Mouse (Mus musculus) CH12.LX (cell line): ENCODE data around the gene E130208F15Rik. TPM values are rescaled to one million over a fixed set of nuclear protein-coding genes. Genes with fewer than 3 reads are reported as not detected.

ENCODE experiments used
- DNase-seq: peaks from one replicate; pipeline ENCODE4 v3.0.0-alpha.2; 2013; ENCODE audit errors: extremely low read depth
- H3K27ac ChIP-seq: 2 replicates; pipeline ENCODE4 v1.5.1; 2012; ENCODE audit warnings: low read depth, mild to moderate bottlenecking, control low read depth, moderate library complexity; ENCODE audit not compliant: insufficient read depth
- H3K27me3 ChIP-seq: replicated peaks from 2 replicates; pipeline ENCODE3; 2012; ENCODE audit warnings: inconsistent platforms
- H3K36me3 ChIP-seq, 2 experiments: replicated peaks in 1 of 2; 2 replicates each; pipeline versions ENCODE3 to v1.6.1; 2012; ENCODE audit warnings: inconsistent platforms in 1 of 2, low read length in 1 of 2, mild to moderate bottlenecking in 1 of 2, mixed read lengths in 1 of 2, moderate library complexity in 1 of 2; ENCODE audit not compliant: control insufficient read depth in 1 of 2, insufficient read depth in 1 of 2
- H3K4me1 ChIP-seq, 2 experiments: 2 replicates each; pipeline ENCODE4 v1.6.1; 2012; ENCODE audit warnings: inconsistent platforms in 1 of 2, moderate library complexity in 1 of 2; ENCODE audit not compliant: insufficient read depth in 2 of 2, control insufficient read depth in 1 of 2
- H3K4me2 ChIP-seq: 2 replicates; pipeline ENCODE4 v1.6.1; 2012; ENCODE audit warnings: low read depth, mild to moderate bottlenecking, control low read depth; ENCODE audit not compliant: poor library complexity, insufficient read depth, severe bottlenecking
- H3K4me3 ChIP-seq, 3 experiments: fragments of 150-350 bp in 1 of 3; sonication (generic) in 1 of 3; replicated peaks in 1 of 3; 2 replicates each; pipeline versions ENCODE3 to v1.5.1; 2011 to 2012; ENCODE audit warnings: low read depth in 2 of 3, low read length in 2 of 3, mild to moderate bottlenecking in 2 of 3, moderate library complexity in 2 of 3, control low read depth in 1 of 3, improper control_type of control experiment in 1 of 3, inconsistent platforms in 1 of 3, mixed read lengths in 1 of 3; ENCODE audit not compliant: poor library complexity in 1 of 3
- H3K79me2 ChIP-seq: replicated peaks from 2 replicates; pipeline ENCODE4 v1.6.1; 2012; ENCODE audit warnings: mild to moderate bottlenecking, moderate library complexity; ENCODE audit not compliant: control insufficient read depth, poor library complexity, insufficient read depth, severe bottlenecking; ENCODE audit errors: extremely low read depth
- H3K9ac ChIP-seq: 2 replicates; pipeline ENCODE4 v1.6.1; 2012; ENCODE audit warnings: low read depth, mild to moderate bottlenecking, control low read depth, moderate library complexity; ENCODE audit not compliant: insufficient read depth
- H3K9me3 ChIP-seq: replicated peaks from 2 replicates; pipeline ENCODE3; 2012; ENCODE audit warnings: low read length, inconsistent platforms, mixed read lengths
- CHD1 ChIP-seq: IDR thresholded peaks from 2 replicates; pipeline ENCODE4 v1.6.1; 2012; ENCODE audit warnings: low read depth, low read length, improper control_type of control experiment, inconsistent platforms
- CTCF ChIP-seq, 2 experiments: IDR thresholded peaks in 1 of 2; conservative IDR thresholded peaks in 1 of 2; 2 replicates each; pipeline ENCODE4 v1.5.1; 2011 to 2012; ENCODE audit warnings: low read depth in 2 of 2, low read length in 2 of 2, improper control_type of control experiment in 1 of 2, inconsistent platforms in 1 of 2, mild to moderate bottlenecking in 1 of 2, moderate library complexity in 1 of 2
- E2F4 ChIP-seq: IDR thresholded peaks from 2 replicates; pipeline ENCODE4 v1.6.1; 2011; ENCODE audit warnings: low read depth, low read length, improper control_type of control experiment; ENCODE audit not compliant: insufficient replicate concordance
- ELF1 ChIP-seq: IDR thresholded peaks from 2 replicates; pipeline ENCODE4 v1.6.1; 2014; ENCODE audit warnings: low read depth, mild to moderate bottlenecking, inconsistent platforms, low read length, improper control_type of control experiment
- HCFC1 ChIP-seq: IDR thresholded peaks from 2 replicates; pipeline ENCODE4 v1.6.1; 2012; ENCODE audit warnings: low read depth, mild to moderate bottlenecking, inconsistent platforms, low read length, improper control_type of control experiment
- JUN ChIP-seq: IDR thresholded peaks from 2 replicates; pipeline ENCODE4 v1.6.1; 2011; ENCODE audit warnings: low read depth, mild to moderate bottlenecking, low read length, improper control_type of control experiment, moderate library complexity; ENCODE audit not compliant: insufficient read depth
- JUND ChIP-seq: conservative IDR thresholded peaks from 2 replicates; pipeline ENCODE4 v1.6.1; 2011; ENCODE audit warnings: low read depth, low read length, improper control_type of control experiment
- KAT2A ChIP-seq: IDR thresholded peaks from 2 replicates; pipeline ENCODE4 v1.6.1; 2012; ENCODE audit warnings: low read length, improper control_type of control experiment, inconsistent platforms; ENCODE audit not compliant: insufficient replicate concordance
- MEF2A ChIP-seq: IDR thresholded peaks from 2 replicates; pipeline ENCODE4 v1.6.1; 2014; ENCODE audit warnings: low read depth, mild to moderate bottlenecking, inconsistent platforms, low read length, improper control_type of control experiment, borderline replicate concordance
- MXI1 ChIP-seq: IDR thresholded peaks from 2 replicates; pipeline ENCODE4 v1.6.1; 2011; ENCODE audit warnings: mild to moderate bottlenecking, low read depth, low read length, improper control_type of control experiment
- MYC ChIP-seq: IDR thresholded peaks from 2 replicates; pipeline ENCODE4 v1.6.1; 2011; ENCODE audit warnings: low read depth, mild to moderate bottlenecking, improper control_type of control experiment, low read length
- NELFE ChIP-seq: IDR thresholded peaks from 2 replicates; pipeline ENCODE4 v1.6.1; 2011; ENCODE audit warnings: low read depth, low read length, improper control_type of control experiment
- NRF1 ChIP-seq: IDR thresholded peaks from 2 replicates; pipeline ENCODE4 v1.6.1; 2014; ENCODE audit warnings: low read depth, mild to moderate bottlenecking, inconsistent platforms, low read length, improper control_type of control experiment, moderate library complexity
- PAX5 ChIP-seq: IDR thresholded peaks from 2 replicates; pipeline ENCODE4 v1.6.1; 2012; ENCODE audit warnings: low read length, inconsistent platforms, mixed read lengths
- POLR2A ChIP-seq: IDR thresholded peaks from 2 replicates; pipeline ENCODE4 v1.6.1; 2011; ENCODE audit warnings: low read depth, mild to moderate bottlenecking, improper control_type of control experiment, low read length
- SMC3 ChIP-seq: IDR thresholded peaks from 2 replicates; pipeline ENCODE4 v1.6.1; 2011; ENCODE audit warnings: low read depth, low read length, improper control_type of control experiment
- TCF12 ChIP-seq: IDR thresholded peaks from 2 replicates; pipeline ENCODE4 v1.6.1; 2014; ENCODE audit warnings: low read depth, mild to moderate bottlenecking, inconsistent platforms, low read length, improper control_type of control experiment
- UBTF ChIP-seq: IDR thresholded peaks from 2 replicates; pipeline ENCODE4 v1.6.1; 2012; ENCODE audit warnings: low read depth, mild to moderate bottlenecking, inconsistent platforms, low read length, improper control_type of control experiment, moderate library complexity
- USF1 ChIP-seq: IDR thresholded peaks from 2 replicates; pipeline ENCODE4 v1.6.1; 2014; ENCODE audit warnings: low read depth, mild to moderate bottlenecking, inconsistent platforms, low read length, improper control_type of control experiment
- USF2 ChIP-seq: conservative IDR thresholded peaks from 2 replicates; pipeline ENCODE4 v1.6.1; 2011; ENCODE audit warnings: low read depth, low read length, improper control_type of control experiment
- ZMIZ1 ChIP-seq: IDR thresholded peaks from 2 replicates; pipeline ENCODE4 v1.6.1; 2012; ENCODE audit warnings: low read depth, mild to moderate bottlenecking, inconsistent platforms, low read length, improper control_type of control experiment
- dilution Hi-C: fragments of 300-500 bp; cut with MboI; formaldehyde crosslinking; loops from 2 replicates; pipeline ENCODE4 v1.14.3; 2020; ENCODE audit warnings: low sequenced_read_pairs; ENCODE audit not compliant: extremely low pct_unique_long_range_greater_than_20kb, extremely low pct_ligation_motif_present
- in situ Hi-C: fragments of 300-500 bp; cut with MboI; formaldehyde crosslinking; loops from 3 replicates; pipeline ENCODE4 v1.14.3; 2019; ENCODE audit warnings: low sequenced_read_pairs, low pct_ligation_motif_present, low pct_unique_long_range_greater_than_20kb, mixed read lengths
- polyA plus RNA-seq: library from polyadenylated mRNA; unstranded; fragments of >175 nt; gene quantifications from 2 replicates; pipeline ENCODE4 v1.2.1, GENCODE M21; 2012; ENCODE audit warnings: low read depth; ENCODE audit not compliant: insufficient read length
- total RNA-seq, 2 experiments: library from RNA; depleted of rRNA; stranded (reverse); fragments of 300-350 nt in 1 of 2; fragments of >200 nt in 1 of 2; gene quantifications; 2 replicates each; pipeline ENCODE4 v1.2.3; 2012 to 2014

E130208F15Rik gene
- total and polyA plus RNA-seq, 3 experiments, result 0.70 to 9.7 (median 5.6) TPM

DNA sequence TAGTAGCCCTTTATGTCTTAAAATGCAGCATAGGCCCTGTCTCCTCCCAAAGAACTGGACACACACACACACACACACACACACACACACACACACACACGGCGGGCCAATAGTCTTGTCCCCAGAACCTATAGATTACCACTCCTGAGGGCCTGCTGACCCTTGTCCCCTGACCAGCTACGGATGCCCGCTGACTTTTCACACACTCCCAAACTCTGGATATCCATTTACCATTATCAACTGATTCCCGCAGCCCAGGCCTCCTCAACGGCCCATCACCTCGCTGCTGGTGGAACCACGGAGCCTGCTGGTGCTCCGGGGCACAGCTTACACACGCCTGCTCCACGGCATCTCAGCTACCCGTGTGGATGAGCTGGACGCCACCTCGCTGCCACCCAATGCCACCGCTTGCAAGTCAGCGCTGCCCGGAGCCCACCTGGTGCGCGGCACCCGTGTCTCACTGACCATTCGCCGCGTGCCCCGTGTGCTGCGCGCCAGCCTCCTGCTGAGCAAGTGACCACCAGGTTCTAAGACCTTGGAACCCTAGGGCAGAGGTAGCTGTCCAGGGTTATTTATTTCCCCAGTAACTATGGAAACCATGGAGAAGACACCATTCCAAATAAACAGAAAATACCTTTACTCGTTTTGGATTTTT, 7.7 kb upstream of the E130208F15Rik start:
- no peak overlapping the region for H3K4me2 ChIP-seq
- H3K79me2 ChIP-seq, result peaks cover 6% of the 10 kb centered on the region
- peaks cover 7 to 13% of the 10 kb centered on the region in 2 experiments for H3K4me1 ChIP-seq
- no peak overlapping the region for H3K27ac ChIP-seq
- no peaks in the 10 kb centered on the region for H3K9me3 ChIP-seq
- TF ChIP-seq SMC3, result no peak
- no peak for TF ChIP-seq USF2
- no peak for TF ChIP-seq POLR2A
- no peak for TF ChIP-seq MYC
- H3K4me3 ChIP-seq, result no peak overlapping the region
- H3K27me3 ChIP-seq, result no peaks in the 10 kb centered on the region
- H3K9ac ChIP-seq, result no peak overlapping the region
- in situ Hi-C loops, result no loop called here
- dilution Hi-C loops, result no loop called here
- H3K36me3 ChIP-seq, result peaks cover 20 to 81% of the 10 kb centered on the region in 2 experiments
- DNase-seq, result no peak

DNA sequence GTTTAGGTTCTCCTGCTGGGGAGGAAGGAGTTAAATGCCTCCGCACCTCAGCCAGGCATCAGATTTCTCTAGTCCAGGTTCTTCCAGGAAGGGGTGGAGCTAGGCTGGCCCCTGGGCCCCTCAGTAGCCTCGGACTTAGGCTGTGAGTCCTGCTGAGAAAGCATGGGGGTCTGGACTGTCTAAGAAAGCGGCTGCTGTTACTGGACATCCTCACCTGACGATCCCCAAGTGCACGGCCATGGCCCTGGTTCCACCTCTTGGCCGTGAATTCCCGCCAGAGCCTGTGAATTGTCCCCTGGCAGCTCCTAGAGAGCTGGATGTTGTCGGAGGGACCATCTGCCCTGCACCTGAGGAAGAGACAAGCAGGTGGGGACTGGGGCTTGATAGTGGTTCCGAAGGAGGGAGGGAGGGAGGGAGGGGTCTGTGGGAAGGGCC, 6.8 kb upstream of the E130208F15Rik start, which contains the start of gene Syne4:
Gene Syne4 (plus strand): TSS at position 87 of the 435 bp plus-strand sequence.
- peaks cover 20 to 90% of the 10 kb centered on the region in 2 experiments for H3K36me3 ChIP-seq
- DNase-seq, result no peak
- H3K27me3 ChIP-seq, result no peaks in the 10 kb centered on the region
- H3K79me2 ChIP-seq, result no peaks in the 10 kb centered on the region; the same call in 1 of the 2 replicates
- no peak within 1 kb of the TSS for H3K4me3 ChIP-seq
- H3K4me1 ChIP-seq, result peaks cover 3 to 6% of the 10 kb centered on the region in 2 experiments
- H3K9ac ChIP-seq, result no peak within 1 kb of the TSS
- dilution Hi-C loops (no loop called here), in situ Hi-C loops (no loop called here)
- H3K9me3 ChIP-seq, result no peaks in the 10 kb centered on the region
- no peak within 1 kb of the TSS for H3K27ac ChIP-seq
- TF ChIP-seq SMC3 (no peak), TCF12 (no peak), E2F4 (no peak), CHD1 (no peak), MXI1 (no peak), CTCF (conservative IDR thresholded peaks at IDR 0.05 in 1 of 2, IDR thresholded peaks at IDR 0.05 in 1 of 2; ENCODE audit: low read depth in 2 of 2, low read length in 2 of 2) (no peak), PAX5 (no peak), JUND (no peak), HCFC1 (no peak), JUN (no peak), NRF1 (no peak), UBTF (no peak), USF1 (no peak), MEF2A (no peak), ELF1 (no peak), NELFE (no peak), KAT2A (no peak), ZMIZ1 (no peak), POLR2A (no peak), MYC (no peak)
- H3K4me2 ChIP-seq, result no peak within 1 kb of the TSS
